Mouse (Mus musculus) embryo, embryonic 11.5 days (tissue): Measurements from ENCODE around the gene Mef2c.

Source experiments
- DNase-seq: peaks from one replicate; pipeline ENCODE4 v3.0.0-alpha.2; 2012; ENCODE audit warnings: low read depth, low spot score

The Mef2c gene

GRCm38 (mm10) chr13:83610124-83610523, 106.3 kb downstream of the Mef2c start:
- no peak for DNase-seq

- DNase-seq: no peak
These were observed 108.4 kb downstream of the Mef2c start for GRCm38 (mm10) chr13:83612195-83612594.

- DNase-seq: no peak
These were observed 112.0 kb downstream of the Mef2c start for GRCm38 (mm10) chr13:83615875-83616274.

GRCm38 (mm10) chr13:83624651-83625050, 120.8 kb downstream of the Mef2c start:
- no peak for DNase-seq

- DNase-seq: no peak
These were observed 123.6 kb downstream of the Mef2c start for GRCm38 (mm10) chr13:83627429-83627828.

GRCm38 (mm10) chr13:83628139-83628538, 124.3 kb downstream of the Mef2c start:
- no peak for DNase-seq

GRCm38 (mm10) chr13:83633155-83633554, 129.3 kb downstream of the Mef2c start:
- no peak for DNase-seq

- DNase-seq: no peak
These were observed 131.4 kb downstream of the Mef2c start for GRCm38 (mm10) chr13:83635218-83635617.

GRCm38 (mm10) chr13:83637666-83638065, 133.8 kb downstream of the Mef2c start:
- no peak for DNase-seq

GRCm38 (mm10) chr13:83638735-83639134, 134.9 kb downstream of the Mef2c start:
- DNase-seq: no peak

- no peak for DNase-seq
These were observed 145.2 kb downstream of the Mef2c start for GRCm38 (mm10) chr13:83649051-83649450.

GRCm38 (mm10) chr13:83649795-83650476, 146.1 kb downstream of the Mef2c start:
- no peak for DNase-seq

GRCm38 (mm10) chr13:83650807-83651206, 147.0 kb downstream of the Mef2c start:
- DNase-seq: no peak

- DNase-seq: no peak
These were observed 148.2 kb downstream of the Mef2c start for GRCm38 (mm10) chr13:83651941-83652548.

GRCm38 (mm10) chr13:83652560-83652959, 148.7 kb downstream of the Mef2c start:
- no peak for DNase-seq

- peak; percentile 78 for DNase-seq
These were observed 151.3 kb downstream of the Mef2c start for GRCm38 (mm10) chr13:83654889-83655769.

- DNase-seq: no peak
These were observed 152.3 kb downstream of the Mef2c start for GRCm38 (mm10) chr13:83656094-83656493.

- no peak for DNase-seq
These were observed 152.9 kb downstream of the Mef2c start for GRCm38 (mm10) chr13:83656773-83657172.

GRCm38 (mm10) chr13:83660722-83661121, 156.9 kb downstream of the Mef2c start:
- DNase-seq: no peak

- DNase-seq: no peak
These were observed 157.3 kb downstream of the Mef2c start for GRCm38 (mm10) chr13:83661166-83661565.

- DNase-seq: no peak
These were observed 158.3 kb downstream of the Mef2c start for GRCm38 (mm10) chr13:83662089-83662551.

GRCm38 (mm10) chr13:83666179-83666578, 162.3 kb downstream of the Mef2c start:
- DNase-seq: no peak
